Mouse (Mus musculus) cortical plate, adult 2 months (tissue): Measurements from ENCODE around the gene Higd2a. TPM values are rescaled to one million over a fixed set of nuclear protein-coding genes. Genes with fewer than 3 reads are reported as not detected.
A peak's percentile ranks its signal among the peaks of the same experiment; 100 is the strongest.

Source experiments
- H3K27ac ChIP-seq: fragments of 200-500 bp; 2 replicates; pipeline ENCODE4 v1.5.1; 2012; ENCODE audit warnings: low read length, control low read depth, inconsistent platforms; ENCODE audit not compliant: insufficient read depth
- H3K4me1 ChIP-seq: fragments of 200-500 bp; 2 replicates; pipeline ENCODE4 v1.6.1; 2011; ENCODE audit warnings: low read length; ENCODE audit not compliant: control insufficient read depth, insufficient read depth
- H3K4me3 ChIP-seq: fragments of 200-500 bp; 2 replicates; pipeline ENCODE4 v1.5.1; 2011; ENCODE audit warnings: mild to moderate bottlenecking, low read length, control low read depth; ENCODE audit not compliant: insufficient read depth
- CTCF ChIP-seq: fragments of 200-500 bp; IDR thresholded peaks from 2 replicates; pipeline ENCODE4 v1.5.1; 2011; ENCODE audit warnings: mild to moderate bottlenecking, control low read depth, low read length; ENCODE audit not compliant: insufficient read depth; ENCODE audit errors: extremely low read depth
- POLR2A ChIP-seq: fragments of 200-500 bp; IDR thresholded peaks from 2 replicates; pipeline ENCODE4 v1.6.1; 2011; ENCODE audit warnings: mild to moderate bottlenecking, low read length, control low read depth; ENCODE audit not compliant: insufficient read depth; ENCODE audit errors: extremely low read depth
- polyA plus RNA-seq: library from polyadenylated mRNA; depleted of rRNA; stranded (reverse); fragments of >200 nt; gene quantifications from 2 replicates; pipeline ENCODE4 v1.2.3, GENCODE M21; 2012

Gene Higd2a
- polyA plus RNA-seq, 1 experiment: 245 TPM

DNA sequence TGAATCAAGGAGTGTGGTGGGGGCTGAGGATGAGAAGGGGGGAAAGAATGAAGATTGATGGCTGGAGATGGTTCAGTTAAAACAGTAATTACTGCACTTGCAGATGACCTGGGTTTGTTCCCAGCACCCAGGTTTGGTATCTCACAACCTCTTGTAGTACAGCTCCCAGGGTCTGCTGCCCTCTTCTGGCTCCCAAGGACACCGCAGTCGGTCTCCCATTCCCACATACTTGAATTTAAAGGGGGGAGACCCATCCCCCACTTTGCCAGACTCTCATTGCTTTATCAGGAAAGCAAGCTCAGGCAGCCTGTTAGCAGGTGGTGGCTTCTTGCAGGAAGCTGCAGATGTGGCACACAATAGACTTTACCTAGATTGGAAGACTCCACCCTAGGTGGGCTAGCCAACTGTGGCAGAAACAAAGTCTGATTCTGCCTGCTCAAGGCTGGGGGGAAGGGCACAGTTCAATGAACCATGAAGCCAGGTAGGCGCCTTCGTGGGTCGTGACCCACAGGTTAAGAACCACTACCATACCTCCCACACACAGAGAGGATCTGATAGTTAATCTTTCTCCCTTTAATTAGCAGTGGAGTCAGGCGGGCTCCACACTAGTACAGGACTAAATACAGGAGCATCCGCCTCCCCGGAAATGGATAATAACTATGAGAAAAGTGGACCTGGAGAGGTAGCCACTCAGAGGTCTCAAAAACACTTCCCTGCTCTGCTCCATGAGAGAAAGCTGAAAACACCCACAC is 24.2 kb upstream of the Higd2a start:
- no peak for TF ChIP-seq POLR2A
- peak; percentile 40; the same call in 1 of the 2 replicates for TF ChIP-seq CTCF
- no peak overlapping the region for H3K27ac ChIP-seq
- H3K4me3 ChIP-seq: peak overlapping the region; percentile 85
- peaks cover 6% of the 10 kb centered on the region for H3K4me1 ChIP-seq

DNA sequence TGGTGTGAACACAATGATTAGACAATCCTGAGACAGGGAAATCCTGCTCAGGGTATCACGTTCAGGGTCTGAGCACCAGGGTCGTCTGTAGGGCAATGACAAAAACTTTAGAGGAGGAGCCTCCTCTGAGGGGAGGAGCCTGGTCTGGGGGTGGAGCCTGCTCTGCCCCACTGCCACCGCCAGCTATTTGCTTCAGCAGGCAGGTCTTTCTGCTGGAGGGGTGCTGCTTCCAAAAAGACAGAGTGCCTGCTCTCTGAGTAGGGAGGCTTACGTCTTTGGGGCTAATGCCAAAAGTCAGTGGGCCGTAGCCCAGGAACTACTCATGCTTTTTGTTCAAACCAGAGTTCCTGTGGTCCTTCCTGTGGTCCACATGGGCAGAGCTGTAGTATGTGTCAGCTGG is 21.6 kb upstream of the Higd2a start:
- Histone ChIP-seq H3K27ac (no peak overlapping the region), H3K4me1 (no peaks in the 10 kb centered on the region; the same call in 1 of the 2 replicates), H3K4me3 (no peak overlapping the region)
- TF ChIP-seq CTCF (no peak), POLR2A (no peak)

DNA sequence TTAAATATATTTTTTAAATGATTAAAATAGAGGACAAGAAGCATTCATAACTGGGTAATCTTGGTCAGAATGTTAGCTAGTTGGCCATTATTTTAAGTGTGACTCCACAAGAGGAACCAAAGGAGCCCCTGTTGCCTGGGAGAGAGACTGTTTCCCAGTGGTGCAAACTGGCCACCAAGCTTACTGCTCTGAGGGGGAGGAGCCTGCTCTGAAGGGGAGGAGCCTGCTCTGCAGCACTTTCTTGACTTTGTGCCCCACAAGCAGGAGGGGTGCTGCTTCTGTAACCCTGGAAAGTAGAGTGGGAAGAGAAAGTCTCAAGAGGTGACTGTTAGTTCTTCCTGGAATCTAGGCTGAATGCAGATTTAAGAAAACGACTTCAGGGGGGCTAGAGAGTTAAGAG is 20.7 kb upstream of the Higd2a start:
- Histone ChIP-seq H3K27ac (no peak overlapping the region), H3K4me3 (no peak overlapping the region), H3K4me1 (no peaks in the 10 kb centered on the region)
- TF ChIP-seq CTCF: no peak
- no peak for TF ChIP-seq POLR2A

DNA sequence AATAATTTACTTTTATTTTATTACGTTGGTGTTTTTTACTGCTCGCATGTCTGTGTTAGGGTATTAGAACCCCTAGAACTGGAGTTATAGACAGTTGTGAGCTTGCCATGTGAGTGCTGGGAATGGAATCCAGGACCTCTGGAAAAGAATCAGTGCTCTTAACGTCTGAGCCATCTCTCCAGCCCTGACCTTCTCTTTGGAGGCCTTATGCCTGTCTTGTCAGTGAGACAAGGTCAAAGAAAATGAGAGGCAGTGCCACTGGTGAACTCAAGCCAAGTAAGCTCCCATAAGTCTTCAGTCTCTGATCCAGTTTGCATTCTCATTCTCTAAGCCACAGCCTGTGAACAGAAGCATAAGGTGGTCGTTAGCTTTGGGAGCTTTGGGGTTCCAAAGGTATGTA is 19.3 kb upstream of the Higd2a start:
- TF ChIP-seq POLR2A: no peak
- no peak for TF ChIP-seq CTCF
- H3K4me3 ChIP-seq: no peak overlapping the region
- no peak overlapping the region for H3K27ac ChIP-seq
- H3K4me1 ChIP-seq: no peaks in the 10 kb centered on the region

DNA sequence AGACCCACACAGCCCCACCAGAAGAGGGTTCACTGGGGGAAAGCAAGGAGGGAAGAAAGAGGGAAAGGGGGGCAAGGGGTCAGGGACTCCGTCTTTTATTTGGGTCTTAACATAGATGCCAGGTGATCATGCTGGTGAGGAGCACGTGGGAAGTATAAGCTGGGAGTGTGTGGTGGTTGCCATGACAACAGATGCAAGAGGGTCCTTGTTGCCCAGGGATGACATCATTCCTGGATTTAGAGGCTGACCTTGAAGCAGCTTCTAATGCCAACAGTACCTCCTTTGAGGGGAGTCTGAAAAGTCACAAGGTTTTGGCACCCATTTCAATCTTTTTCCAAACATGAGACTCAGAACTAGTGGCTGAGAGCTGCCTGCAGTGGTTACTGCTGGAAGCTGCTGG is 18.4 kb upstream of the Higd2a start:
- no peak overlapping the region for H3K27ac ChIP-seq
- H3K4me1 ChIP-seq: no peaks in the 10 kb centered on the region
- TF ChIP-seq POLR2A (no peak), CTCF (no peak)
- H3K4me3 ChIP-seq: no peak overlapping the region

DNA sequence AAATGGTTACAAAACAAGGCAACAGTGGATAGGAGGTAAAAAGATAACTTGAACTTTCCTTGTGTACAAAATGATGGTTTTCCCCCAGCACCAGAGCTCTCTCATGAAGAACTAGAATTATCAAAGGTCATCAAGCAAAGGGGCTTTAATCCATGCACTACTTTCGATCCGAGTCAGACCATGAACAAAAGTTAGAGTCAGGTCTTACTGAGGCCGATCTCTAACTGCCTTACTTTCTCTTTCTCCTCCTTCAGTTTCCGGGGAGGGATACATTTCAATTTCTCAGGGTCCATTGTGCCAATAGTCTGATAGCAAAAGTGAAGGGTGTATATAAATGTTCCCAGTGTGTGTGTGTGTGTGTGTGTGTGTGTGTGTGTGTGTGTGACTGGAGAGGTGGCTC is 17.4 kb upstream of the Higd2a start:
- Histone ChIP-seq H3K4me3 (no peak overlapping the region), H3K27ac (no peak overlapping the region), H3K4me1 (no peaks in the 10 kb centered on the region)
- TF ChIP-seq CTCF: no peak
- TF ChIP-seq POLR2A: no peak

DNA sequence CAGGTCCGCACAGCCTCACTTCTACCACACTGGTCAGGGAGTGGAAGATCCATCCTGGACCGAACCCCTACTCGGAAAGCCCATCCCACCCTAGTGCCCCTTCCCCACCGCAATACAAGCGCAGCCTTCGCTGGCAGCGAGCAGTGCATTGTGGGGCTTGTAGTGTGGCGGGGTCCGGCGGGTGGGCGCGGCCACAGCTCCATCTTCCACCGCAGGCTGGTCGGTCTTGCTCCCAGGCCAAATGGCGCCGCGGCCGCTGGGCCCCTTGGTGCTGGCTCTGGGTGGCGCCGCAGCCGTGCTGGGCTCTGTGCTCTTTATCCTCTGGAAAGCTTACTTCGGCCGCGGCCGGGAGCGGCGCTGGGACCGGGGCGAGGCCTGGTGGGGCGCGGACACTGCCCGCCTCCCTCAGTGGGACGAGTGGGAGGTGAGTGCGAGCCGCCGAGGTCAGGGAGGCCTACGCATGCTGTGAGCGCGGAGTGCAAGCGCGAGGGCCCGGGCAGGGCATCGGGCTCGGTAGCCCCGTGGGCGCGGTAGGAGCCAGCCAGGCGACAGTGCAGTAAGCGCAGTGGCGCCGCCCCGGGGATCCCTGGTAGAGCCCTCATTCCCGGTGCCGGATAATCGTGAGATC is 15.0 kb upstream of the Higd2a start, which contains the start of gene Arl10:
TSS of gene Arl10 (plus strand) at position 162 of the 628 bp plus-strand sequence.
- Histone ChIP-seq H3K4me3 (peak within 1 kb of the TSS; percentile 48), H3K4me1 (no peaks in the 10 kb centered on the region), H3K27ac (peak within 1 kb of the TSS; percentile 31; the same call in 1 of the 2 replicates)
- TF ChIP-seq CTCF (no peak), POLR2A (no peak)

DNA sequence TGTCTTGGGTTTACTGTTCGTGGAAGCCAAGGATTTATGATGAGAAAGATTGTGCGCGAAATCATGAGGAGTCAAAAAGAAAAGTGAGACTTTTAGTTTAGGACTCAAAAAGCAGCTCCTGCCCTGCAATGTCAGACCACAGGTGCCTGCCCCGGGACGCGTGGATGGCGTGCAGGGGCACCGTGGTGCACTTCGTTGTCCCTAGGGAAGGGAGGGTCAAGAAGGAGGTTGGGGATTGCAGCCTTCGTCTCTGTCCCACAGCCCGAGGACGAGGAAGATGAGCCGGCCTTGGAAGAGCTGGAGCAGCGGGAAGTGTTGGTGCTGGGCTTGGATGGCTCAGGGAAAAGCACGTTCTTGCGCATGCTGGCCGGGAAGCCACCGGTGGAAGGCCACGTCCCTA is 14.5 kb upstream of the Higd2a start:
- no peak for TF ChIP-seq POLR2A
- TF ChIP-seq CTCF: no peak
- Histone ChIP-seq H3K4me1 (no peaks in the 10 kb centered on the region), H3K4me3 (peak overlapping the region; percentile 48), H3K27ac (no peak overlapping the region)

DNA sequence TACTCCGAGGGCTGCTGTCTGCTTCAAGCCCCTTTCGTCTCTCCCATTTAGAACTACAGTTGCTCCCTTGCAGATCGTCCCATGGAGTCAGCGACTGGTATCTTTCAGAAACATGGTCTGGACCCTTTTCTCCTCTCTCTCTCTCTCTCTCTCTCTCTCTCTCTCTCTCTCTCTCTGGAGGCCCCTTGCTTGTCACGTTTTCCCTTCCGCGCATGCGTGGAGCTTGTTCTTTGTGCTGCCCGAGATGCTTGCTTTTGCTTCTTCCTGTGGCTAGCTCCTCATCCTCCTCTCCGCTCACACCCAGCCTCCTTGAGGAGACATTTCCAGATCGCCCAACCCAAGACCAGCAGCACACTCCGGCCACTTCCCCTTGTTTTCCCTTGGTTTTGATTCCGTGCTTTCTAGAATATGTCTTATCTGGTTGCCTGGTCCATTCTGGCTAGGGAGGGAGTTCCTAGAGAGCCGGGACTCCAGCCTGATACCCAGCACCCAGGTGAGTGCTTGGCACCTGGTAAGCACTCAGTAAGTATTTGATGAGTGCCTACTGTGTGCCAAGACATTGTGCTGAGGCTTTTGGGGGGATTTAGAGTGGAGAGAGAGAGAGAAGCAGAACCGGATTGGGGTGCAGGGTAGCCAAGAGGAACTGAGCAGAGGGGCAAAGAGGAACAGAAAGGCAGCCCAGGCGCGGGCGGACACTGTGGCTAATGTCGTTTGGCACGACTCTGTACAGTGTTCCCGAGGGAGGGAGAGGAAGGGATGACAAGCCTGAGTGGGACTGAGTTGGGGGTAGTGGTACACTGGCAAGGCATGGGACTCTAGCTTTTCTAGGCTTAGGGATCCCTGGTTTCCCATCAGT is 12.1 kb upstream of the Higd2a start:
- Histone ChIP-seq H3K4me1 (no peaks in the 10 kb centered on the region), H3K27ac (no peak overlapping the region), H3K4me3 (no peak overlapping the region)
- TF ChIP-seq CTCF: no peak
- TF ChIP-seq POLR2A: no peak
